Mouse (Mus musculus): ENCODE measurements around the gene Nek9.

- no peak for TF ChIP-seq CTCF (IDR thresholded peaks at IDR 0.05; ENCODE audit: low read depth)
- TF ChIP-seq EP300 (IDR thresholded peaks at IDR 0.05; ENCODE audit: low read depth), result no peak
Measured at GRCm38 (mm10) chr12:85256074-85256751, 82.9 kb downstream of the Nek9 start.
